Mouse (Mus musculus) T-cell, adult 2 months (primary cell): ENCODE measurements around the gene Rap1gap2.
A peak's percentile ranks its signal among the peaks of the same experiment; 100 is the strongest.

Experiments
- DNase-seq: peaks from one replicate; pipeline ENCODE4 v3.0.0; 2022; ENCODE audit warnings: low spot score

Rap1gap2 gene

GRCm38 (mm10) chr11:74574768-74575434 is 35.8 kb downstream of the Rap1gap2 start:
- no peak for DNase-seq

- peak; percentile 51 for DNase-seq
These were observed 38.2 kb downstream of the Rap1gap2 start for GRCm38 (mm10) chr11:74572459-74573061.

- DNase-seq: no peak
These were observed 41.0 kb downstream of the Rap1gap2 start for GRCm38 (mm10) chr11:74569735-74570134.

GRCm38 (mm10) chr11:74568463-74568862 is 42.3 kb downstream of the Rap1gap2 start:
- DNase-seq: no peak

GRCm38 (mm10) chr11:74568004-74568403 is 42.7 kb downstream of the Rap1gap2 start:
- no peak for DNase-seq

- DNase-seq: no peak
These were observed 44.3 kb downstream of the Rap1gap2 start for GRCm38 (mm10) chr11:74566326-74566874.

GRCm38 (mm10) chr11:74561392-74561791 is 49.3 kb downstream of the Rap1gap2 start:
- DNase-seq: no peak

- no peak for DNase-seq
These were observed 50.0 kb downstream of the Rap1gap2 start for GRCm38 (mm10) chr11:74560600-74561227.

GRCm38 (mm10) chr11:74559793-74560433 is 50.8 kb downstream of the Rap1gap2 start:
- DNase-seq: no peak

GRCm38 (mm10) chr11:74558933-74559332 is 51.8 kb downstream of the Rap1gap2 start:
- DNase-seq: no peak

GRCm38 (mm10) chr11:74557456-74558230 is 53.1 kb downstream of the Rap1gap2 start:
- DNase-seq: no peak

GRCm38 (mm10) chr11:74555716-74556374 is 54.9 kb downstream of the Rap1gap2 start:
- DNase-seq: peak; percentile 79

- no peak for DNase-seq
These were observed 55.9 kb downstream of the Rap1gap2 start for GRCm38 (mm10) chr11:74554683-74555341.

- no peak for DNase-seq
These were observed 59.1 kb downstream of the Rap1gap2 start for GRCm38 (mm10) chr11:74551568-74551967.

- DNase-seq: no peak
These were observed 60.1 kb downstream of the Rap1gap2 start for GRCm38 (mm10) chr11:74550615-74551102.

- DNase-seq: no peak
These were observed 61.8 kb downstream of the Rap1gap2 start for GRCm38 (mm10) chr11:74548781-74549382.

- DNase-seq: peak; percentile 68
These were observed 63.6 kb downstream of the Rap1gap2 start for GRCm38 (mm10) chr11:74546933-74547694.

GRCm38 (mm10) chr11:74546165-74546564 is 64.5 kb downstream of the Rap1gap2 start:
- DNase-seq: peak; percentile 29

- DNase-seq: no peak
These were observed 65.2 kb downstream of the Rap1gap2 start for GRCm38 (mm10) chr11:74545560-74545959.
